Mouse (Mus musculus) neutrophil, adult 83 days (primary cell): ENCODE measurements around the gene Duox1. TPM values are rescaled to one million over a fixed set of nuclear protein-coding genes. Genes with fewer than 3 reads are reported as not detected.

ENCODE experiments used
- total RNA-seq, 2 experiments: library from RNA; stranded (reverse); gene quantifications; one replicate each; pipeline ENCODE4 v1.2.4; 2023

The Duox1 gene
- total RNA-seq = not detected

GRCm38 (mm10) chr2:122315372-122315771, at the start of gene Duox1:
Gene Duox1 (plus strand): TSS chr2:122315672.

GRCm38 (mm10) chr2:122298096-122298499, 17.4 kb upstream of the Duox1 start, which contains the start of gene Duox2:
Gene Duox2 (minus strand): TSS chr2:122298449.

GRCm38 (mm10) chr2:122298596-122299490, 16.6 kb upstream of the Duox1 start, which contains the start of gene Duoxa2:
Gene Duoxa2 (plus strand): TSS chr2:122298900.

GRCm38 (mm10) chr2:122313536-122313935, 1.9 kb upstream of the Duox1 start, which contains the start of gene Duoxa1:
Gene Duoxa1 (minus strand): TSS chr2:122313730.

GRCm38 (mm10) chr2:122368995-122369739, 53.7 kb downstream of the Duox1 start, which contains the start of gene Shf:
Gene Shf (minus strand): TSS chr2:122369162.

Other genes with a start within 250 kb of the Duox1 start
- 10 to 100 TPM; 22.7 to 24.5 TPM for gene Spg11, start 197.3 kb upstream of the Duox1 start, total RNA-seq
- 1,000 to 10,000 TPM; 1,165 to 1,269 TPM for gene B2m, start 168.0 kb upstream of the Duox1 start, total RNA-seq
- gene Trim69, start 155.0 kb upstream of the Duox1 start, total RNA-seq = under 1 TPM in 1 of 2 experiments, not detected in 1; 0.26 TPM
- not detected for gene Patl2, start 129.5 kb upstream of the Duox1 start, total RNA-seq
- not detected for gene Terb2, start 129.4 kb upstream of the Duox1 start, total RNA-seq
- gene Sord, start 80.9 kb upstream of the Duox1 start, total RNA-seq = 10 to 100 TPM; 19.2 to 20.6 TPM
- not detected for gene Duox2, start 17.2 kb upstream of the Duox1 start, total RNA-seq
- not detected for gene Duoxa2, start 16.8 kb upstream of the Duox1 start, total RNA-seq
- not detected for gene Duoxa1, start 1.9 kb upstream of the Duox1 start, total RNA-seq
- 1 to 10 TPM; 2.8 to 3.4 TPM for gene Shf, start 53.5 kb downstream of the Duox1 start, total RNA-seq
- gene Slc28a2, start 110.8 kb downstream of the Duox1 start, total RNA-seq = 10 to 100 TPM; 40.3 to 44.5 TPM
- 1 to 10 TPM; 3.8 to 4.7 TPM for gene Gm14085, start 169.3 kb downstream of the Duox1 start, total RNA-seq